Mouse (Mus musculus) forebrain, embryonic 11.5 days (tissue): ENCODE measurements at regions not wholly inside any gene's neighbourhood (a gene's known extent, or its start where the extent isn't known, plus 50 kb on each side); places are given as distances from the start of the nearest gene placed in this dataset.
A peak's percentile ranks its signal among the peaks of the same experiment; 100 is the strongest.

ENCODE experiments used
- ATAC-seq: fragments of 200-750 bp; cut with Nextera tagmentation; replicated peaks from 2 replicates; pipeline ENCODE4 v1.8.0; 2017; ENCODE audit warnings: moderate TSS enrichment; ENCODE audit not compliant: low FRiP score
- DNase-seq: peaks from one replicate; pipeline ENCODE4 v3.0.0-alpha.2; 2017; ENCODE audit warnings: low spot score
- H3K27ac ChIP-seq: fragments of 300-500 bp; sonication (generic); 2 replicates; pipeline ENCODE4 v1.5.1; 2014; ENCODE audit warnings: low read depth, low read length
- H3K27me3 ChIP-seq: fragments of 300-500 bp; sonication (generic); 2 replicates; pipeline ENCODE4 v1.6.1; 2014; ENCODE audit warnings: mild to moderate bottlenecking, low read length, mixed read lengths; ENCODE audit not compliant: control insufficient read depth, insufficient read depth
- H3K36me3 ChIP-seq: fragments of 300-500 bp; sonication (generic); 2 replicates; pipeline ENCODE4 v1.6.1; 2014; ENCODE audit warnings: mild to moderate bottlenecking, low read length, moderate library complexity, mixed read lengths; ENCODE audit not compliant: control insufficient read depth, insufficient read depth
- H3K4me1 ChIP-seq: fragments of 300-500 bp; sonication (generic); replicated peaks from 2 replicates; pipeline ENCODE4 v1.6.1; 2014; ENCODE audit warnings: low read length, mixed read lengths; ENCODE audit not compliant: control insufficient read depth, insufficient read depth
- H3K4me2 ChIP-seq: fragments of 300-500 bp; sonication (generic); 2 replicates; pipeline ENCODE4 v1.6.1; 2014; ENCODE audit warnings: low read depth, mild to moderate bottlenecking, low read length, moderate library complexity, mixed read lengths; ENCODE audit not compliant: severe bottlenecking
- H3K4me3 ChIP-seq: fragments of 300-500 bp; sonication (generic); 2 replicates; pipeline ENCODE4 v1.5.1; 2014; ENCODE audit warnings: low read depth, low read length
- H3K9ac ChIP-seq: fragments of 300-500 bp; sonication (generic); 2 replicates; pipeline ENCODE4 v1.6.1; 2014; ENCODE audit warnings: low read length
- H3K9me3 ChIP-seq: fragments of 300-500 bp; sonication (generic); 2 replicates; pipeline ENCODE4 v1.6.1; 2016; ENCODE audit warnings: low read length, mixed read lengths; ENCODE audit not compliant: control insufficient read depth
- WGBS: fragments of 180-500 bp; shearing (Covaris S2); extraction: QIAGEN DNeasy Blood & Tissue Kit; methylation state at CpG from one replicate; pipeline ENCODE4 v1.1.7; 2014; 5-methylcytosine and 5-hydroxymethylcytosine counted together

DNA sequence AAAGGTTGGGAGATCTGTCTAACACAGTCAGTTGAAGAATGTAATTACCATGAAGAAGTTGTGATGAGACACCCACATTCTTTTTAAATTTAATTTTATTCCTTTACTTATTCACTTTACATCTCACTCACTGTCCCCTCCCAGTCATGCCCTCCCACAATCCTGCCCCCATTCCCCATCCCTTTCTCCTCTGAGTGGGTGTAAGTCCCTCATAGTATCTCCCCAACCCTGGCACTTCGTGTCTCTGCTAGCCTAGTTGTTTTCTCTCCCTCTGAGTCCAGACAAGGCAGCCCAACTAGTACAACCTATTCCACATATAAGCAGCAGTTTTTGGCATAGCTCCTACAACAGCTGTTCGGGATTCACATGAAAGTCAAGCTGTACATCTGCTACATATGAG lies 487.3 kb downstream of the Gm9195 start:
- Histone ChIP-seq H3K36me3 (no peaks in the 10 kb centered on the region), H3K9me3 (no peaks in the 10 kb centered on the region), H3K4me1 (no peaks in the 10 kb centered on the region), H3K9ac (no peak overlapping the region), H3K27me3 (no peaks in the 10 kb centered on the region), H3K4me2 (no peak overlapping the region), H3K4me3 (no peak overlapping the region), H3K27ac (no peak overlapping the region)
- DNase-seq (no peak), ATAC-seq (no peak)
- 79% methylated on average over 2 of the region's 2 CpGs for WGBS

DNA sequence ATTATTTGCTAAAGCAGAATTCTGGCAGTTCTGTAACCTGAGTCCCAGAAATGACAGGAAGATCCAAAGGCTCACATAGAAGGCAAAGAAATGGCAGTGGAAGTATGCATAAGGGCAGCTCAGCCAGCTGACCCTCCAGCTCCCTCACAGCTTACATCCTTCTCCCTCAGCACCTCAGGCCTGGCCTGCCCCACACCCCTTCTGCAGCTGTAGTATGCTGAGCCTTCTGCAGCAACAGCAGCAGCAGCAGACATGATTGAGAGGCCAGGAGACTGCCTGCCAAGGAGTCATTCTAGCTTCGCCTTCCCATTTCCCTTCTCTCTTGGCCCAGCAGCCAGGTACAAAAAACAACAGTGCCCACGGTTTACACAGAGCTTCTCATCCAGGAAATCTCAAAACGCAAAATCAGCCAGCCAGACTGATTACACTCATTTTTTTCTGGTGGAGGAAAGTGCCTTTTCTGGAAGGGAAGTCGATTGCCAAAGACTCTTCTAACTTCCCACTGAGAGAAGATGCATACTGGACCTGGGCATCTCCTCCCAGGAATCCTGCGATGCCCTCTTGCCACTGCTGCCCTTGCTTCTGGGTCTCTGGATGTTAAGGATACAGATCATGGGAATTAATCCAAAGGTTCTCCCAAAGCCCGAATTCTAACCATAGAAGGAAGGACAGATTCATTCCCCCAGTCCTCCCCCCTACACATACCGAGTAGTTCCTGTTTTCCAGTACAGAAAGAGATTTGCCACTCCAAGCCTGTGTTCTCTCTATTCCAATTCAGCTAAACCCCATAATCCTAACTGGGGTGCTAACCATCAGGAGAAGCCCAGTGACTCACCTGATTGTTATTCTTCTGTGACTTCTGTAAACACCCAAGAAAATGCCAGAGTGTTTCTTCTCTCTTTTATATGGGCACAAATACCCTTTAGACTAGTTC lies 489.2 kb downstream of the Gm9195 start:
- no peaks in the 10 kb centered on the region for H3K36me3 ChIP-seq
- H3K4me3 ChIP-seq = no peak overlapping the region
- no peak overlapping the region for H3K27ac ChIP-seq
- no peak overlapping the region for H3K9ac ChIP-seq
- 67% methylated on average over 7 of the region's 7 CpGs for WGBS
- no peak for ATAC-seq
- no peaks in the 10 kb centered on the region for H3K9me3 ChIP-seq
- H3K4me1 ChIP-seq = no peaks in the 10 kb centered on the region
- H3K27me3 ChIP-seq = no peaks in the 10 kb centered on the region
- no peak overlapping the region for H3K4me2 ChIP-seq
- no peak for DNase-seq

DNA sequence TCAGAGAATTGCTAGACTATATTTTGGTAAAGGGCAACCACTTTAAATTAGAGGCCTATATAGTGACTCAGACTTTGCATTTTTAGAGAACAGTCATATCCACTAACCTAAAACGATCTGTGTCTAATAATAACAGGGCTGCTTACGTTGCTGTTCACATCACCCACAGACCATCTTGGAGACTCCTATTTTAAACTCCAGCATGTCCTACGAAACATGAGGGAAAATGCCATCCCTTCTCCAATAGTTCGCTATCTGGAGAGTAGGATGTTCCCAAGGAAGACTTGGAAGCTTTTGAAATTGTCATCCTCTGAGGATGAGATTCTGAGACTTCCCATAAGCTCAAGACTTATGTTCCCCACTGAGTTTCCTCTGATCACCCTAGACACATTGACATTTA lies 518.6 kb downstream of the Gm9195 start:
- H3K27me3 ChIP-seq = no peaks in the 10 kb centered on the region
- H3K36me3 ChIP-seq = no peaks in the 10 kb centered on the region
- no peak overlapping the region for H3K4me2 ChIP-seq
- no peak overlapping the region for H3K9ac ChIP-seq
- DNase-seq (no peak), ATAC-seq (no peak)
- H3K4me3 ChIP-seq = no peak overlapping the region
- H3K4me1 ChIP-seq = no peaks in the 10 kb centered on the region
- no peaks in the 10 kb centered on the region for H3K9me3 ChIP-seq
- 91% methylated on average over 4 of the region's 4 CpGs for WGBS
- H3K27ac ChIP-seq = no peak overlapping the region

DNA sequence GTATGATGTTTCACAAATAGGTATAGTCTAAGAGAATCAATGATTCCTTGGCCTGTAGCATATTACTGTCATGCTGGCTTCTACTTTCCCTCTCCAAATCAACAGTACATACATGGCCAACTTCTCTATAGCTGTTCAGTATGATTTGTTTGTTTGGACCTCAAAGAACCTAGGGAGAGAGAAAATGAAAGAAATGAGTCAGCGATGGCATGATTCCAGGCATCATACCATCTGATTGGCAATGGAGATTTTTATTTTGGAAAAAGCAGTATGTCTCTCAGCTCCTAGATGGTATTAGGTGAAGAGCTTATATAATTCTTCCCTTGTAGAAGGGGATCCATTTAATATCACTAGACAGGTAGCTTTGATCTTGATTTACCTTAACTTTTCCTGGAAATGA lies 519.1 kb downstream of the Gm9195 start:
- no peak overlapping the region for H3K27ac ChIP-seq
- no peaks in the 10 kb centered on the region for H3K27me3 ChIP-seq
- no peaks in the 10 kb centered on the region for H3K36me3 ChIP-seq
- DNase-seq (no peak), ATAC-seq (no peak)
- H3K4me2 ChIP-seq = no peak overlapping the region
- H3K4me3 ChIP-seq = no peak overlapping the region
- H3K9ac ChIP-seq = no peak overlapping the region
- WGBS = 96% methylated on average over 1 of the region's 1 CpGs
- H3K9me3 ChIP-seq = no peaks in the 10 kb centered on the region
- H3K4me1 ChIP-seq = no peaks in the 10 kb centered on the region

GRCm38 (mm10) chr14:71967646-71968045 lies 524.0 kb downstream of the Gm9195 start:
- no peak overlapping the region for H3K27ac ChIP-seq
- no peak overlapping the region for H3K9ac ChIP-seq
- H3K4me2 ChIP-seq = no peak overlapping the region
- no peaks in the 10 kb centered on the region for H3K4me1 ChIP-seq
- H3K27me3 ChIP-seq = peaks cover 4% of the 10 kb centered on the region; the same call in 1 of the 2 replicates
- DNase-seq (peak; percentile 48), ATAC-seq (no peak)
- H3K4me3 ChIP-seq = no peak overlapping the region
- no peaks in the 10 kb centered on the region for H3K36me3 ChIP-seq
- H3K9me3 ChIP-seq = no peaks in the 10 kb centered on the region
- 41% methylated on average over 6 of the region's 6 CpGs for WGBS

GRCm38 (mm10) chr14:71963389-71964169 lies 528.1 kb downstream of the Gm9195 start:
- Histone ChIP-seq H3K4me2 (no peak overlapping the region), H3K4me3 (no peak overlapping the region), H3K9me3 (no peaks in the 10 kb centered on the region), H3K4me1 (no peaks in the 10 kb centered on the region), H3K27ac (no peak overlapping the region), H3K9ac (no peak overlapping the region), H3K27me3 (peaks cover 4% of the 10 kb centered on the region; the same call in 1 of the 2 replicates), H3K36me3 (no peaks in the 10 kb centered on the region)
- WGBS = 3% methylated on average over 4 of the region's 4 CpGs
- DNase-seq (peak; percentile 64), ATAC-seq (peak; percentile 93)

- DNase-seq (no peak), ATAC-seq (no peak)
- H3K4me1 ChIP-seq = no peaks in the 10 kb centered on the region
- H3K9ac ChIP-seq = no peak overlapping the region
- no peak overlapping the region for H3K4me3 ChIP-seq
- H3K27ac ChIP-seq = no peak overlapping the region
- no peak overlapping the region for H3K4me2 ChIP-seq
- WGBS = 92% methylated on average over 2 of the region's 2 CpGs
- no peaks in the 10 kb centered on the region for H3K36me3 ChIP-seq
- no peaks in the 10 kb centered on the region for H3K9me3 ChIP-seq
- no peaks in the 10 kb centered on the region for H3K27me3 ChIP-seq
Measured at GRCm38 (mm10) chr14:71948701-71949100, 542.9 kb downstream of the Gm9195 start.

- WGBS = 71% methylated on average over 2 of the region's 2 CpGs
- DNase-seq = no peak
Measured at GRCm38 (mm10) chr14:71937157-71937485, 554.5 kb downstream of the Gm9195 start.

More at GRCm38 (mm10) chr14:71937157-71937485, 554.5 kb downstream of the Gm9195 start:
- Histone ChIP-seq H3K9me3 (no peaks in the 10 kb centered on the region), H3K4me3 (no peak overlapping the region), H3K9ac (no peak overlapping the region), H3K36me3 (no peaks in the 10 kb centered on the region), H3K27me3 (0 out of 2 replicates have a peak, but pooled peaks cover 4% of the 10 kb centered on the region), H3K27ac (no peak overlapping the region), H3K4me1 (peaks cover 2% of the 10 kb centered on the region; the same call in 1 of the 2 replicates), H3K4me2 (no peak overlapping the region)
- no peak for ATAC-seq
